Mouse (Mus musculus) hindbrain, postnatal 0 days (tissue): Measurements from ENCODE around the gene Sla2. TPM values are rescaled to one million over a fixed set of nuclear protein-coding genes. Genes with fewer than 3 reads are reported as not detected.
"Not testable (repeated sequence)": the region's sequence is repeated elsewhere in the genome, so short reads cannot be mapped to it uniquely, and the experiment has no call there.

Source experiments
- ATAC-seq: fragments of 200-750 bp; cut with Nextera tagmentation; 2 replicates; pipeline ENCODE4 v1.8.0; 2017; ENCODE audit warnings: mild to moderate bottlenecking, moderate TSS enrichment, moderate library complexity
- DNase-seq: peaks from one replicate; pipeline ENCODE4 v3.0.0-alpha.2; 2015; ENCODE audit warnings: low spot score
- H3K27ac ChIP-seq: fragments of 300-500 bp; sonication (generic); 2 replicates; pipeline ENCODE4 v1.5.1; 2014; ENCODE audit warnings: mild to moderate bottlenecking
- H3K27me3 ChIP-seq: fragments of 300-500 bp; sonication (generic); 2 replicates; pipeline ENCODE4 v1.6.1; 2014; ENCODE audit warnings: low read length, mixed read lengths; ENCODE audit not compliant: insufficient read depth
- H3K36me3 ChIP-seq: fragments of 300-500 bp; sonication (generic); 2 replicates; pipeline ENCODE4 v1.6.1; 2014; ENCODE audit warnings: low read length, mixed read lengths; ENCODE audit not compliant: insufficient read depth
- H3K4me1 ChIP-seq: fragments of 300-500 bp; sonication (generic); 2 replicates; pipeline ENCODE4 v1.6.1; 2014; ENCODE audit warnings: antibody characterized with exemption, low read length, mixed read lengths; ENCODE audit not compliant: insufficient read depth
- H3K4me2 ChIP-seq: fragments of 300-500 bp; sonication (generic); 2 replicates; pipeline ENCODE4 v1.6.1; 2014; ENCODE audit warnings: low read depth, mild to moderate bottlenecking, low read length, moderate library complexity, mixed read lengths
- H3K4me3 ChIP-seq: fragments of 300-500 bp; sonication (generic); 2 replicates; pipeline ENCODE4 v1.5.1; 2014; ENCODE audit warnings: low read length
- H3K9ac ChIP-seq: fragments of 300-500 bp; sonication (generic); replicated peaks from 2 replicates; pipeline ENCODE4 v1.6.1; 2014; ENCODE audit warnings: mild to moderate bottlenecking, low read length, moderate library complexity, mixed read lengths
- H3K9me3 ChIP-seq: fragments of 300-500 bp; sonication (generic); 2 replicates; pipeline ENCODE4 v1.6.1; 2016; ENCODE audit warnings: low read length, mixed read lengths
- CTCF ChIP-seq: IDR thresholded peaks from 2 replicates; pipeline ENCODE4 v1.5.1; 2016; ENCODE audit warnings: antibody characterized with exemption, control low read depth, low read depth
- whole genome bisulfite sequencing: fragments of 180-500 bp; shearing (Covaris S2); extraction: QIAGEN DNeasy Blood & Tissue Kit; methylation state at CpG from one replicate; pipeline ENCODE4 v1.1.7; 2014; 5-methylcytosine and 5-hydroxymethylcytosine counted together
- polyA plus RNA-seq: library from polyadenylated mRNA; unstranded; fragments of >200 nt; fragmentation: Nextera tagmentation; extraction: Ambion mirVana; gene quantifications from 2 replicates; pipeline ENCODE4 v1.2.1, GENCODE M21; 2015
- total RNA-seq: library from RNA; depleted of rRNA; stranded (reverse); fragments of >200 nt; gene quantifications from 2 replicates; pipeline ENCODE4 v1.2.3, GENCODE M21; 2014

Sla2 gene
- total and polyA plus RNA-seq, 2 experiments from 2014 or later: 0.13 TPM; not detected in 1

- H3K4me2 ChIP-seq: no peak within 1 kb of the TSS
- TF ChIP-seq CTCF: no peak
- no peaks in the 10 kb centered on the region for H3K27me3 ChIP-seq
- H3K9ac ChIP-seq: no peak within 1 kb of the TSS
- 85% methylated on average over 2 of the region's 2 CpGs for WGBS
- no peak for DNase-seq
- ATAC-seq: no peak
- no peak within 1 kb of the TSS for H3K27ac ChIP-seq
- H3K4me1 ChIP-seq: no peaks in the 10 kb centered on the region
- H3K9me3 ChIP-seq: no peaks in the 10 kb centered on the region
- no peaks in the 10 kb centered on the region for H3K36me3 ChIP-seq
- no peak within 1 kb of the TSS for H3K4me3 ChIP-seq
Observed at GRCm38 (mm10) chr2:156857835-156858234, 29.2 kb downstream of the Sla2 start, which contains the start of gene 4930518I15Rik. TSS of gene 4930518I15Rik (minus strand) at chr2:156857946.

- no peak for TF ChIP-seq CTCF
- H3K27me3 ChIP-seq: no peaks in the 10 kb centered on the region
- no peak overlapping the region for H3K9ac ChIP-seq
- H3K27ac ChIP-seq: no peak overlapping the region
- no peak overlapping the region for H3K4me3 ChIP-seq
- no peaks in the 10 kb centered on the region for H3K9me3 ChIP-seq
- no peak for DNase-seq
- H3K4me1 ChIP-seq: no peaks in the 10 kb centered on the region
- ATAC-seq: no peak
- no peak overlapping the region for H3K4me2 ChIP-seq
- no peaks in the 10 kb centered on the region for H3K36me3 ChIP-seq
- 66% methylated on average over 3 of the region's 3 CpGs for WGBS
Observed at GRCm38 (mm10) chr2:156857385-156857791, 29.6 kb downstream of the Sla2 start.

DNA sequence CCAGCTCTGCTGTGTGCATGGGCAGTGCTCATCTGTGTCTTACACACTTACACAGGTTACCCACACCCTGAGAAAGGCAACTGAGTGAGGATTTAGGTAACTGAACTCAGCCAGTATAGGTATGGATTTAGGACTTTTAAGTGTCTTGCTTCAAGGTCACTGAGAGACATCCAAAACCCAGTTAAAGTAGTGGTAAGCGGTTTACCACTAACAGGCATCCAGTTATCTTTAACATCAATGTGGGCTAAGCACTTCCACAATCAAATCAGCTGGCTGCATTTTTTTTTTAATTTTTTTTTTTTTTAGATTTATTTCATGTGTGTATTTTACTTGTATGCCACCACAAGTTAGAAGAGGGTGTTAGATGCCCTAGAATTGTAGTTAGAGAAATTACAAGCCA is 30.7 kb downstream of the Sla2 start:
- no peaks in the 10 kb centered on the region for H3K36me3 ChIP-seq
- no peaks in the 10 kb centered on the region for H3K4me1 ChIP-seq
- ATAC-seq: no peak
- no peaks in the 10 kb centered on the region for H3K27me3 ChIP-seq
- no peak for DNase-seq
- H3K4me2 ChIP-seq: no peak overlapping the region
- H3K9me3 ChIP-seq: no peaks in the 10 kb centered on the region
- WGBS: 98% methylated on average over 1 of the region's 1 CpGs
- no peak overlapping the region for H3K9ac ChIP-seq
- no peak overlapping the region for H3K27ac ChIP-seq
- no peak for TF ChIP-seq CTCF
- H3K4me3 ChIP-seq: no peak overlapping the region

GRCm38 (mm10) chr2:156853999-156854771 is 32.8 kb downstream of the Sla2 start:
- not testable (repeated sequence) for H3K4me3 ChIP-seq, H3K27me3 ChIP-seq, H3K4me1 ChIP-seq, H3K9me3 ChIP-seq, H3K36me3 ChIP-seq, H3K4me2 ChIP-seq, H3K27ac ChIP-seq, H3K9ac ChIP-seq
- ATAC-seq (peak; percentile 56), DNase-seq (peak; percentile 87)
- 38% methylated on average over 13 of the region's 13 CpGs for WGBS
- TF ChIP-seq CTCF: peak; percentile 70

DNA sequence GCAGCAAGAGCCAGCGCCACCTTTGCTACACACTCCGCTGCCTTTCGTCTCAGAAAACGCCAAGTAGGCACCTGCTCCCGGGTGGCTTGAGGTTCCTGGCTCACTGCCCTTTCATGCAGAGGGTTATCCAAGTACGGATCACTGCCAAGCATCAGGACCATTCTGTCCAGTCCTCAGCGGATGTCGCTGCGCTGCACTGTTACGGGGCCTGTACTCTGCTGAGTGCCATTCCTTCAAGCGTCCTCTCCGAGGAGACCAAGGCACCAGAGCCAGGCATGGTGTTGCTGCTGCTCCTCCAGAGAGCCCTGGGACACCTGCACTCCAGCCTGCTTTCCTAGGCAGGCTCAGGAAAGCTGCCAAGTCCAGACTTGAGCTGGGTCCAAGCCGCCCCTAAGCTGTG is 33.4 kb downstream of the Sla2 start:
- H3K27me3 ChIP-seq, DNase-seq, H3K36me3 ChIP-seq, H3K9me3 ChIP-seq, H3K27ac ChIP-seq, H3K4me3 ChIP-seq, H3K4me1 ChIP-seq, H3K4me2 ChIP-seq, H3K9ac ChIP-seq: not testable (repeated sequence)
- WGBS: 53% methylated on average over 8 of the region's 13 CpGs
- ATAC-seq: peak; percentile 70

DNA sequence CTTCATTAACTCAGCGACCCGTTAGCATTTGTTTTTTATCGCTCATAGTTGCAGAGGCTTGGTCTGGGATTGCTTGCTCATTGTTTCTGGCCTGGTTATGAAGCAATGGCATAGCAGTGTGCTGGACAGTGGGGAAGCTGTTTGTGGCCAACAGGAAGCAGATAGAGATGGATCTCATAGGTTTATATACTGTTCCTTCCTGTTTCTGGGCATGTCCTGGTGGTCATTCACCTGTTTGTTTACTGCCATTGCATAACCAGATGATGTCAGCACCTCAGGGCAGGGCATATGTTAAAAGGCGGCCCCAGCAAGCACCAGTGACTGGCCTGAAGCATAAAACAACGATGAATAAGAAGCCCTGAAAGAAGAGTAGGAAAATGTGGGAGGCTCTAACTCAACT is 36.5 kb downstream of the Sla2 start:
- Histone ChIP-seq H3K36me3 (no peaks in the 10 kb centered on the region), H3K9ac (no peak overlapping the region), H3K27me3 (no peaks in the 10 kb centered on the region), H3K4me3 (no peak overlapping the region), H3K9me3 (no peaks in the 10 kb centered on the region), H3K4me2 (no peak overlapping the region), H3K4me1 (0 out of 2 replicates have a peak, but pooled peaks cover 3% of the 10 kb centered on the region), H3K27ac (no peak overlapping the region)
- ATAC-seq (no peak), DNase-seq (no peak)
- TF ChIP-seq CTCF: no peak
- WGBS: 87% methylated on average over 5 of the region's 5 CpGs

DNA sequence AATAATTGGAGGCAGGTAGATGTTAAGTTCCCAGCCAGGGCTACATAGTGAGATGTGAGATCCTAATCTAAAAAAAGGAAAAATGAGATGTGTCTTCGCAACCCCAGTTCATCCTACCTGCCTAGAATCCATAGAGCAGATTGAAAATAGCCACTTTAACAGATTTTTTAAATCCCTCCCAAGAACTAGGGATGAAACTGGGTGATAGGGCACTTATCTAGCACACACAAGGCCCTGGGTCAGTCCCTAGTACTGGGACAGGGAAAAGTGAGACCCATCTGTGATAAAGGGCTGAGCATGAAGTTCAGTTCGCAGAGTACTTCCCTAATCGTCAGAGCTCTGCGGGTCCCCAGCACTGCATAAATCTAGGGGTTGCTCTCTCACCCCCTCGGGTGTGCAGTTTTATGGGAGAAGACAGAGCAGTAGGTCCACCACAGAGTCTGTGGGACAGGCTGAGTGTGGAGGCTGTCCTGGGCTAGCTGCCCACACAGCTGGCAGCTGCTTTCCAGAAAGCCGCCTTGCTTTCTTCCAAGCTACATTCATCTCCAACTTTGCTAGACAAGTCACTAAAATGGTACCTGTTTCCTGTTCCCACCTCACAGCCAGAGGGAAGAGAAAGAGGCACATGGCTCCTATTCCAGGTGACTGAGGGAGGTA is 38.3 kb downstream of the Sla2 start:
- TF ChIP-seq CTCF: no peak
- no peak overlapping the region for H3K4me3 ChIP-seq
- H3K27ac ChIP-seq: no peak overlapping the region
- 78% methylated on average over 6 of the region's 6 CpGs for WGBS
- no peaks in the 10 kb centered on the region for H3K9me3 ChIP-seq
- H3K4me2 ChIP-seq: no peak overlapping the region
- H3K4me1 ChIP-seq: 0 out of 2 replicates have a peak, but pooled peaks cover 9% of the 10 kb centered on the region
- ATAC-seq (no peak), DNase-seq (no peak)
- H3K27me3 ChIP-seq: no peaks in the 10 kb centered on the region
- no peak overlapping the region for H3K9ac ChIP-seq
- H3K36me3 ChIP-seq: no peaks in the 10 kb centered on the region
